Mouse (Mus musculus) heart, embryonic 13.5 days (tissue): ENCODE results near the gene Slc8b1. TPM values are rescaled to one million over a fixed set of nuclear protein-coding genes. Genes with fewer than 3 reads are reported as not detected.

ENCODE experiments used
- ATAC-seq: fragments of 200-750 bp; cut with Nextera tagmentation; 2 replicates; pipeline ENCODE4 v1.8.0; 2017; ENCODE audit warnings: moderate TSS enrichment; ENCODE audit not compliant: insufficient number of reproducible peaks, low FRiP score, low TSS enrichment; ENCODE audit errors: extremely low read depth
- H3K27ac ChIP-seq: fragments of 300-500 bp; sonication (generic); replicated peaks from 2 replicates; pipeline ENCODE4 v1.5.1; 2015; ENCODE audit warnings: moderate library complexity, mild to moderate bottlenecking, inconsistent platforms
- H3K27me3 ChIP-seq: fragments of 300-500 bp; sonication (generic); replicated peaks from 2 replicates; pipeline ENCODE4 v1.6.1; 2015; ENCODE audit warnings: mild to moderate bottlenecking, inconsistent platforms
- H3K36me3 ChIP-seq: fragments of 300-500 bp; sonication (generic); 2 replicates; pipeline ENCODE4 v1.6.1; 2015; ENCODE audit warnings: mild to moderate bottlenecking, inconsistent platforms
- H3K4me1 ChIP-seq: fragments of 300-500 bp; sonication (generic); 2 replicates; pipeline ENCODE4 v1.6.1; 2015; ENCODE audit warnings: inconsistent platforms
- H3K4me2 ChIP-seq: fragments of 300-500 bp; sonication (generic); 2 replicates; pipeline ENCODE4 v1.6.1; 2015; ENCODE audit warnings: inconsistent platforms, mild to moderate bottlenecking, moderate library complexity
- H3K4me3 ChIP-seq: fragments of 300-500 bp; sonication (generic); 2 replicates; pipeline ENCODE4 v1.5.1; 2015; ENCODE audit warnings: moderate library complexity, mild to moderate bottlenecking, inconsistent platforms
- H3K9ac ChIP-seq: fragments of 300-500 bp; sonication (generic); 2 replicates; pipeline ENCODE4 v1.6.1; 2015; ENCODE audit warnings: inconsistent platforms, mild to moderate bottlenecking, moderate library complexity
- H3K9me3 ChIP-seq: fragments of 300-500 bp; sonication (generic); 2 replicates; pipeline ENCODE4 v1.6.1; 2016; ENCODE audit warnings: inconsistent platforms
- WGBS: fragments of 180-500 bp; shearing (Covaris S2); methylation state at CpG from one replicate; pipeline ENCODE4 v1.1.7; 2015; ENCODE audit warnings: mixed read lengths; 5-methylcytosine and 5-hydroxymethylcytosine counted together
- polyA plus RNA-seq: library from polyadenylated mRNA; unstranded; fragments of >200 nt; fragmentation: Nextera tagmentation; extraction: Ambion mirVana; gene quantifications from 2 replicates; pipeline ENCODE4 v1.2.1, GENCODE M21; 2015

Gene Slc8b1
- polyA plus RNA-seq, 1 experiment from 2014 or later, result 4.6 TPM

- H3K4me1 ChIP-seq, result peaks cover 41% of the 10 kb centered on the region
- H3K4me3 ChIP-seq, result no peak overlapping the region
- H3K9ac ChIP-seq, result no peak overlapping the region
- ATAC-seq, result no peak
- H3K27ac ChIP-seq, result peak overlapping the region; percentile 72
- H3K36me3 ChIP-seq, result peaks cover 44% of the 10 kb centered on the region
- H3K27me3 ChIP-seq, result no peaks in the 10 kb centered on the region
- H3K4me2 ChIP-seq, result no peak overlapping the region
- 88% methylated on average over 26 of the region's 26 CpGs for WGBS
- H3K9me3 ChIP-seq, result no peaks in the 10 kb centered on the region
Observed at GRCm38 (mm10) chr5:120579898-120580626, 69.1 kb downstream of the Slc8b1 start.

- no peak overlapping the region for H3K4me3 ChIP-seq
- H3K9ac ChIP-seq, result no peak overlapping the region
- no peak overlapping the region for H3K4me2 ChIP-seq
- WGBS, result 61% methylated on average over 9 of the region's 9 CpGs
- H3K27me3 ChIP-seq, result no peaks in the 10 kb centered on the region
- peaks cover 45% of the 10 kb centered on the region for H3K36me3 ChIP-seq
- H3K9me3 ChIP-seq, result no peaks in the 10 kb centered on the region
- ATAC-seq, result no peak
- H3K4me1 ChIP-seq, result peaks cover 51% of the 10 kb centered on the region
- H3K27ac ChIP-seq, result no peak overlapping the region
Observed at GRCm38 (mm10) chr5:120582002-120582401, 71.0 kb downstream of the Slc8b1 start.

GRCm38 (mm10) chr5:120583511-120583910, 72.5 kb downstream of the Slc8b1 start:
- H3K36me3 ChIP-seq, result peaks cover 45% of the 10 kb centered on the region

More at GRCm38 (mm10) chr5:120583511-120583910, 72.5 kb downstream of the Slc8b1 start:
- H3K9me3 ChIP-seq, result no peaks in the 10 kb centered on the region
- WGBS, result 93% methylated on average over 4 of the region's 4 CpGs
- H3K4me1 ChIP-seq, result peaks cover 49% of the 10 kb centered on the region
- H3K9ac ChIP-seq, result no peak overlapping the region
- no peak overlapping the region for H3K27ac ChIP-seq
- H3K4me2 ChIP-seq, result no peak overlapping the region
- H3K27me3 ChIP-seq, result no peaks in the 10 kb centered on the region
- no peak overlapping the region for H3K4me3 ChIP-seq
- ATAC-seq, result no peak

Other genes starting within 250 kb of the Slc8b1 start
- not detected in 2 replicates for gene Lhx5, start 79.5 kb upstream of the Slc8b1 start, polyA plus RNA-seq
- gene Sdsl, start 38.4 kb upstream of the Slc8b1 start, polyA plus RNA-seq, result 10.9 and 11.3 TPM in 2 replicates
- gene Sds, start 34.6 kb upstream of the Slc8b1 start, polyA plus RNA-seq, result 0.25 TPM in 1 of 2 replicates, not detected in the other
- 41.5 and 46.1 TPM in 2 replicates for gene Plbd2, start 7.5 kb upstream of the Slc8b1 start, polyA plus RNA-seq
- gene Tpcn1, start 77.5 kb downstream of the Slc8b1 start, polyA plus RNA-seq, result 14.9 and 16.1 TPM in 2 replicates
- gene Iqcd, start 77.8 kb downstream of the Slc8b1 start, polyA plus RNA-seq, result 0.27 and 0.44 TPM in 2 replicates
- gene Rita1, start 101.4 kb downstream of the Slc8b1 start, polyA plus RNA-seq, result 9.6 and 10.4 TPM in 2 replicates
- 29.6 and 29.7 TPM in 2 replicates for gene Ddx54, start 101.6 kb downstream of the Slc8b1 start, polyA plus RNA-seq
- not detected in 2 replicates for gene Cfap73, start 123.1 kb downstream of the Slc8b1 start, polyA plus RNA-seq
- gene Rasal1, start 137.6 kb downstream of the Slc8b1 start, polyA plus RNA-seq, result 0.13 and 0.37 TPM in 2 replicates
- 0.74 and 0.84 TPM in 2 replicates for gene Dtx1, start 200.8 kb downstream of the Slc8b1 start, polyA plus RNA-seq
- 0.24 and 0.32 TPM in 2 replicates for gene Oas2, start 238.7 kb downstream of the Slc8b1 start, polyA plus RNA-seq